Comparison of ENCODE assay signal across 8 mouse cellular contexts in genomic region chr12:45067047-45067685, GRCm38 (mm10). TPM values are rescaled to one million over a fixed set of nuclear protein-coding genes. Genes with fewer than 3 reads are reported as not detected.
A peak's percentile ranks its signal among the peaks of the same experiment; 100 is the strongest.
DNase-seq lines count a peak whose midpoint lies in the region; ATAC-seq and TF ChIP-seq lines count a peak whose summit lies in the region.

No protein-coding gene starts in this region.

- no peaks in the 10 kb centered on the region for H3K36me3 ChIP-seq in embryonic facial prominence, embryonic 12.5 days
- no peaks in the 10 kb centered on the region for H3K36me3 ChIP-seq in hindbrain, postnatal 0 days (ENCODE audit: insufficient read depth, low read length)
- no peaks in the 10 kb centered on the region for H3K36me3 ChIP-seq in midbrain, embryonic 14.5 days (ENCODE audit: control insufficient read depth, insufficient read depth, low read length)

- no peak overlapping the region for H3K4me3 ChIP-seq in embryonic facial prominence, embryonic 12.5 days
- 0 out of 2 replicates have a peak overlapping the region, but pooled peaks have one; percentile 1 for H3K4me3 ChIP-seq in hindbrain, postnatal 0 days (ENCODE audit: low read length)
- no peak overlapping the region for H3K4me3 ChIP-seq in midbrain, embryonic 14.5 days (replicated peaks; ENCODE audit: low read depth, low read length)

- H3K27me3 ChIP-seq in embryonic facial prominence, embryonic 12.5 days, result no peaks in the 10 kb centered on the region
- H3K27me3 ChIP-seq in hindbrain, postnatal 0 days (ENCODE audit: insufficient read depth, low read length), result no peaks in the 10 kb centered on the region
- H3K27me3 ChIP-seq in midbrain, embryonic 14.5 days (ENCODE audit: control insufficient read depth, insufficient read depth, low read length), result no peaks in the 10 kb centered on the region

- peaks cover 18% of the 10 kb centered on the region for H3K4me1 ChIP-seq in embryonic facial prominence, embryonic 12.5 days
- H3K4me1 ChIP-seq in hindbrain, postnatal 0 days (ENCODE audit: insufficient read depth, low read length), result no peaks in the 10 kb centered on the region
- no peaks in the 10 kb centered on the region for H3K4me1 ChIP-seq in midbrain, embryonic 14.5 days (ENCODE audit: control insufficient read depth, insufficient read depth, low read length)

- no peak for ATAC-seq in embryonic facial prominence, embryonic 12.5 days (ENCODE audit: insufficient number of reproducible peaks, insufficient read depth, low FRiP score, low TSS enrichment)
- peak; percentile 50; the same call in 1 of the 2 replicates for ATAC-seq in hindbrain, postnatal 0 days
- ATAC-seq in midbrain, embryonic 14.5 days (ENCODE audit: low FRiP score, low TSS enrichment), result peak; percentile 48
- no peak for ATAC-seq in activated CD4-positive, CD25-positive, alpha-beta regulatory T cell, adult 4 months

- no peak for TF ChIP-seq CTCF in hindbrain, postnatal 0 days (IDR thresholded peaks at IDR 0.05; ENCODE audit: low read depth)

- peak overlapping the region; percentile 10; the same call in 1 of the 2 replicates for H3K4me2 ChIP-seq in embryonic facial prominence, embryonic 12.5 days (replicated peaks)
- peak overlapping the region; percentile 22; the same call in 1 of the 2 replicates for H3K4me2 ChIP-seq in hindbrain, postnatal 0 days (ENCODE audit: low read depth, low read length)
- peak overlapping the region; percentile 34 for H3K4me2 ChIP-seq in midbrain, embryonic 14.5 days (ENCODE audit: low read length)

- WGBS in embryonic facial prominence, embryonic 12.5 days, result 20% methylated on average over 11 of the region's 11 CpGs
- 32% methylated on average over 11 of the region's 11 CpGs for WGBS in hindbrain, postnatal 0 days
- WGBS in midbrain, embryonic 14.5 days, result 34% methylated on average over 11 of the region's 11 CpGs

- H3K9me3 ChIP-seq in embryonic facial prominence, embryonic 12.5 days, result no peaks in the 10 kb centered on the region
- no peaks in the 10 kb centered on the region for H3K9me3 ChIP-seq in hindbrain, postnatal 0 days (ENCODE audit: low read length)
- H3K9me3 ChIP-seq in midbrain, embryonic 14.5 days (ENCODE audit: control insufficient read depth, low read length), result no peaks in the 10 kb centered on the region

- H3K27ac ChIP-seq in embryonic facial prominence, embryonic 12.5 days, result no peak overlapping the region
- H3K27ac ChIP-seq in hindbrain, postnatal 0 days, result no peak overlapping the region
- no peak overlapping the region for H3K27ac ChIP-seq in midbrain, embryonic 14.5 days (replicated peaks; ENCODE audit: low read depth, low read length)

- peak; percentile 45 for DNase-seq in embryo, embryonic 11 days
- no peak for DNase-seq in embryo, embryonic 9.5 days (ENCODE audit: extremely low spot score)
- peak; percentile 19 for DNase-seq in hindbrain, postnatal 0 days (ENCODE audit: low spot score)
- peak; percentile 51 for DNase-seq in midbrain, embryonic 14.5 days
- no peak for DNase-seq in adrenal gland, postnatal 10 days
- no peak for DNase-seq in cerebellum, adult 8-10 months

- no peak overlapping the region for H3K9ac ChIP-seq in embryonic facial prominence, embryonic 12.5 days
- H3K9ac ChIP-seq in hindbrain, postnatal 0 days (replicated peaks; ENCODE audit: low read length), result no peak overlapping the region
- H3K9ac ChIP-seq in midbrain, embryonic 14.5 days (replicated peaks; ENCODE audit: low read length), result peak overlapping the region; percentile 13; the same call in 1 of the 2 replicates

RNA-seq across cellular contexts. Expression of gene Stxbp6, which starts 7.3 kb away (rescaled TPM):
- polyA plus RNA-seq in embryonic facial prominence, embryonic 12.5 days (2016; fragmentation: Nextera tagmentation; extraction: Ambion mirVana), result 12.0 and 13.6 TPM in 2 replicates
- total RNA-seq in hindbrain, postnatal 0 days (2014; rRNA removed), result 19.3 and 25.1 TPM in 2 replicates
- 17.8 and 18.6 TPM in 2 replicates for polyA plus RNA-seq in hindbrain, postnatal 0 days (2015; fragmentation: Nextera tagmentation; extraction: Ambion mirVana)
- polyA plus RNA-seq in midbrain, embryonic 14.5 days (2014; fragmentation: Nextera tagmentation; extraction: Ambion mirVana), result 15.6 TPM in 2 replicates
- total RNA-seq in adrenal gland, postnatal 10 days (2021), result 10 to 100 TPM; 17.6 to 20.7 TPM
- not detected for polyA plus RNA-seq in activated CD4-positive, CD25-positive, alpha-beta regulatory T cell, adult 4 months (2017; shearing (Covaris generic))

Comparison
In these comparisons a context has a peak if more than half of its experiments do, and no peak if none do; other contexts are left out.
1. DNase-seq: peak in embryo, embryonic 11 days (single experiment), hindbrain, postnatal 0 days (single experiment) and midbrain, embryonic 14.5 days (single experiment); none in embryo, embryonic 9.5 days (single experiment), adrenal gland, postnatal 10 days (single experiment) and cerebellum, adult 8-10 months (single experiment).
2. ATAC-seq: peak in hindbrain, postnatal 0 days (single experiment) and midbrain, embryonic 14.5 days (single experiment); none in embryonic facial prominence, embryonic 12.5 days (single experiment) and activated CD4-positive, CD25-positive, alpha-beta regulatory T cell, adult 4 months (single experiment).
3. RNA of gene Stxbp6, which starts 7.3 kb away (polyA plus RNA-seq): 17.8 to 18.6 TPM in hindbrain, postnatal 0 days, 15.6 TPM in midbrain, embryonic 14.5 days and 12.0 to 13.6 TPM in embryonic facial prominence, embryonic 12.5 days; not detected in activated CD4-positive, CD25-positive, alpha-beta regulatory T cell, adult 4 months; every median in the first group is over 10 times any median in the second.
4. Peak in every context shown above with its lines, with median percentiles within 50 percentile points of each other: H3K4me2 ChIP-seq.